Mouse (Mus musculus) MEL (cell line): ENCODE measurements around the gene Ercc6. TPM values are rescaled to one million over a fixed set of nuclear protein-coding genes. Genes with fewer than 3 reads are reported as not detected.

Source experiments
- DNase-seq: peaks from one replicate; pipeline ENCODE4 v3.0.0; 2011; ENCODE audit warnings: low read depth, low spot score
- H3K27ac ChIP-seq: 2 replicates; pipeline ENCODE4 v1.5.1; 2012; ENCODE audit warnings: low read depth, mild to moderate bottlenecking, control low read depth, low read length, moderate library complexity; ENCODE audit not compliant: control insufficient read depth
- H3K27me3 ChIP-seq, 2 experiments: fragments of 150-350 bp in 1 of 2; sonication (generic) in 1 of 2; 2 replicates each; pipeline ENCODE4 v1.6.1; 2012; ENCODE audit warnings: low read length in 2 of 2, mild to moderate bottlenecking in 2 of 2, improper control_type of control experiment in 1 of 2, moderate library complexity in 1 of 2; ENCODE audit not compliant: insufficient read depth in 2 of 2, control insufficient read depth in 1 of 2
- H3K36me3 ChIP-seq, 2 experiments: 2 replicates each; pipeline ENCODE4 v1.6.1; 2012 to 2014; ENCODE audit warnings: low read length in 2 of 2, improper control_type of control experiment in 1 of 2, inconsistent platforms in 1 of 2, mild to moderate bottlenecking in 1 of 2; ENCODE audit not compliant: insufficient read depth in 2 of 2, control insufficient read depth in 1 of 2
- H3K4me1 ChIP-seq, 2 experiments: fragments of 150-350 bp in 1 of 2; sonication (generic) in 1 of 2; 2 replicates each; pipeline ENCODE4 v1.6.1; 2012; ENCODE audit warnings: low read length in 2 of 2, improper control_type of control experiment in 1 of 2, mild to moderate bottlenecking in 1 of 2; ENCODE audit not compliant: insufficient read depth in 2 of 2, control insufficient read depth in 1 of 2
- H3K4me3 ChIP-seq, 2 experiments: fragments of 150-350 bp in 1 of 2; sonication (generic) in 1 of 2; 2 replicates each; pipeline ENCODE4 v1.5.1; 2012; ENCODE audit warnings: low read depth in 2 of 2, low read length in 2 of 2, mild to moderate bottlenecking in 2 of 2, moderate library complexity in 2 of 2, control low read depth in 1 of 2, improper control_type of control experiment in 1 of 2; ENCODE audit not compliant: control insufficient read depth in 1 of 2, insufficient read depth in 1 of 2
- H3K79me2 ChIP-seq: 2 replicates; pipeline ENCODE4 v1.6.1; 2012; ENCODE audit warnings: mild to moderate bottlenecking, low read length, moderate library complexity; ENCODE audit not compliant: control insufficient read depth, poor library complexity, insufficient read depth
- H3K9ac ChIP-seq: 2 replicates; pipeline ENCODE4 v1.6.1; 2012; ENCODE audit warnings: low read depth, mild to moderate bottlenecking, control low read depth, low read length, moderate library complexity; ENCODE audit not compliant: control insufficient read depth, poor library complexity, severe bottlenecking
- H3K9me3 ChIP-seq: fragments of 150-350 bp; sonication (generic); replicated peaks from 2 replicates; pipeline ENCODE4 v1.6.1; 2012; ENCODE audit warnings: mild to moderate bottlenecking, low read length, improper control_type of control experiment, moderate library complexity; ENCODE audit not compliant: insufficient read depth
- BHLHE40 ChIP-seq: IDR thresholded peaks from 2 replicates; pipeline ENCODE4 v1.6.1; 2012; ENCODE audit warnings: low read depth, mild to moderate bottlenecking, inconsistent platforms, low read length, improper control_type of control experiment, borderline replicate concordance
- CHD2 ChIP-seq: IDR thresholded peaks from 2 replicates; pipeline ENCODE4 v1.6.1; 2011; ENCODE audit warnings: low read length, improper control_type of control experiment
- CTCF ChIP-seq, 3 experiments: IDR thresholded peaks in 2 of 3; conservative IDR thresholded peaks in 1 of 3; 2 replicates each; pipeline ENCODE4 v1.5.1; 2011 to 2012; ENCODE audit warnings: low read length in 3 of 3, low read depth in 2 of 3, mild to moderate bottlenecking in 2 of 3, improper control_type of control experiment in 1 of 3, inconsistent platforms in 1 of 3, mixed read lengths in 1 of 3, moderate library complexity in 1 of 3; ENCODE audit not compliant: control insufficient read depth in 1 of 3, insufficient read depth in 1 of 3, poor library complexity in 1 of 3, severe bottlenecking in 1 of 3
- E2F4 ChIP-seq: IDR thresholded peaks from 2 replicates; pipeline ENCODE4 v1.6.1; 2011; ENCODE audit warnings: low read depth, low read length, improper control_type of control experiment, borderline replicate concordance
- ELF1 ChIP-seq: IDR thresholded peaks from 2 replicates; pipeline ENCODE4 v1.6.1; 2014; ENCODE audit warnings: low read depth, mild to moderate bottlenecking, inconsistent platforms, low read length, improper control_type of control experiment, moderate library complexity
- GABPA ChIP-seq: IDR thresholded peaks from 2 replicates; pipeline ENCODE4 v1.6.1; 2012; ENCODE audit warnings: low read depth, mild to moderate bottlenecking, inconsistent platforms, low read length, improper control_type of control experiment, moderate library complexity
- GATA1 ChIP-seq: IDR thresholded peaks from 2 replicates; pipeline ENCODE4 v1.6.1; 2011; ENCODE audit warnings: low read depth, low read length, improper control_type of control experiment
- HCFC1 ChIP-seq: IDR thresholded peaks from 2 replicates; pipeline ENCODE4 v1.6.1; 2012; ENCODE audit warnings: low read depth, mild to moderate bottlenecking, inconsistent platforms, low read length, improper control_type of control experiment, moderate library complexity
- JUND ChIP-seq: IDR thresholded peaks from 2 replicates; pipeline ENCODE4 v1.6.1; 2011; ENCODE audit warnings: low read depth, mild to moderate bottlenecking, improper control_type of control experiment, low read length
- KAT2A ChIP-seq: conservative IDR thresholded peaks from 2 replicates; pipeline ENCODE4 v1.6.1; 2012; ENCODE audit warnings: low read depth, low read length, improper control_type of control experiment, inconsistent platforms
- MAFK ChIP-seq: IDR thresholded peaks from 2 replicates; pipeline ENCODE4 v1.6.1; 2011; ENCODE audit warnings: low read depth, mild to moderate bottlenecking, low read length, improper control_type of control experiment, borderline replicate concordance
- MAX ChIP-seq: IDR thresholded peaks from 2 replicates; pipeline ENCODE4 v1.6.1; 2011; ENCODE audit warnings: low read length, improper control_type of control experiment
- MAZ ChIP-seq: IDR thresholded peaks from 2 replicates; pipeline ENCODE4 v1.6.1; 2012; ENCODE audit warnings: low read depth, mild to moderate bottlenecking, inconsistent platforms, low read length, improper control_type of control experiment
- MEF2A ChIP-seq: IDR thresholded peaks from 2 replicates; pipeline ENCODE4 v1.6.1; 2014; ENCODE audit warnings: low read depth, mild to moderate bottlenecking, inconsistent platforms, low read length, improper control_type of control experiment; ENCODE audit not compliant: poor library complexity, insufficient replicate concordance, severe bottlenecking; ENCODE audit errors: extremely low read depth
- MXI1 ChIP-seq: IDR thresholded peaks from 2 replicates; pipeline ENCODE4 v1.6.1; 2011; ENCODE audit warnings: mild to moderate bottlenecking, low read depth, low read length, improper control_type of control experiment
- MYB ChIP-seq: IDR thresholded peaks from 2 replicates; pipeline ENCODE4 v1.6.1; 2011; ENCODE audit warnings: mild to moderate bottlenecking, low read depth, low read length, improper control_type of control experiment
- MYC ChIP-seq: IDR thresholded peaks from 2 replicates; pipeline ENCODE4 v1.6.1; 2011; ENCODE audit warnings: low read depth, mild to moderate bottlenecking, low read length, improper control_type of control experiment, moderate library complexity
- NELFE ChIP-seq: IDR thresholded peaks from 2 replicates; pipeline ENCODE4 v1.6.1; 2011; ENCODE audit warnings: low read depth, low read length, improper control_type of control experiment
- NRF1 ChIP-seq: IDR thresholded peaks from 2 replicates; pipeline ENCODE4 v1.6.1; 2014; ENCODE audit warnings: low read depth, mild to moderate bottlenecking, inconsistent platforms, low read length, improper control_type of control experiment, moderate library complexity; ENCODE audit not compliant: poor library complexity, insufficient read depth, severe bottlenecking
- POLR2A ChIP-seq, 2 experiments: IDR thresholded peaks; 2 replicates each; pipeline ENCODE4 v1.6.1; 2011 to 2012; ENCODE audit warnings: low read length in 2 of 2, mild to moderate bottlenecking in 2 of 2, control low read depth in 1 of 2, improper control_type of control experiment in 1 of 2, low read depth in 1 of 2, moderate library complexity in 1 of 2; ENCODE audit not compliant: control insufficient read depth in 1 of 2, insufficient read depth in 1 of 2, poor library complexity in 1 of 2
- RAD21 ChIP-seq: IDR thresholded peaks from 2 replicates; pipeline ENCODE4 v1.6.1; 2011; ENCODE audit warnings: mild to moderate bottlenecking, low read depth, low read length, improper control_type of control experiment
- RCOR1 ChIP-seq: IDR thresholded peaks from 2 replicates; pipeline ENCODE4 v1.6.1; 2012; ENCODE audit warnings: low read depth, mild to moderate bottlenecking, inconsistent platforms, low read length, improper control_type of control experiment
- TBP ChIP-seq: IDR thresholded peaks from 2 replicates; pipeline ENCODE4 v1.8.0; 2011; ENCODE audit warnings: low read depth, low read length, improper control_type of control experiment
- UBTF ChIP-seq: IDR thresholded peaks from 2 replicates; pipeline ENCODE4 v1.6.1; 2012; ENCODE audit warnings: low read depth, mild to moderate bottlenecking, inconsistent platforms, low read length, improper control_type of control experiment, moderate library complexity, borderline replicate concordance; ENCODE audit not compliant: insufficient read depth
- USF1 ChIP-seq: IDR thresholded peaks from 2 replicates; pipeline ENCODE4 v1.6.1; 2014; ENCODE audit warnings: low read depth, mild to moderate bottlenecking, inconsistent platforms, low read length, improper control_type of control experiment, moderate library complexity
- USF2 ChIP-seq, 2 experiments: IDR thresholded peaks; 2 replicates each; pipeline ENCODE4 v1.6.1; 2011 to 2012; ENCODE audit warnings: improper control_type of control experiment in 2 of 2, low read length in 2 of 2, borderline replicate concordance in 1 of 2, inconsistent platforms in 1 of 2, low read depth in 1 of 2, mild to moderate bottlenecking in 1 of 2; ENCODE audit not compliant: insufficient read depth in 1 of 2
- ZC3H11A ChIP-seq: IDR thresholded peaks from 2 replicates; pipeline ENCODE4 v1.6.1; 2012; ENCODE audit warnings: low read depth, mild to moderate bottlenecking, inconsistent platforms, low read length, improper control_type of control experiment
- ZKSCAN1 ChIP-seq: IDR thresholded peaks from 2 replicates; pipeline ENCODE4 v1.6.1; 2012; ENCODE audit warnings: low read depth, mild to moderate bottlenecking, inconsistent platforms, low read length, improper control_type of control experiment, moderate library complexity
- ZMIZ1 ChIP-seq: IDR thresholded peaks from 2 replicates; pipeline ENCODE4 v1.6.1; 2012; ENCODE audit warnings: low read depth, mild to moderate bottlenecking, inconsistent platforms, low read length, improper control_type of control experiment, moderate library complexity
- ZNF384 ChIP-seq: IDR thresholded peaks from 2 replicates; pipeline ENCODE4 v1.6.1; 2012; ENCODE audit warnings: low read depth, mild to moderate bottlenecking, inconsistent platforms, low read length, improper control_type of control experiment
- polyA plus RNA-seq, 2 experiments: library from polyadenylated mRNA; stranded (reverse) in 1 of 2; unstranded in 1 of 2; fragments of >175 nt in 1 of 2; fragments of >200 nt in 1 of 2; gene quantifications; 2 replicates each; pipeline versions ENCODE4 v1.2.1 to v1.2.4; 2012; ENCODE audit warnings: low replicate concordance in 2 of 2, low read depth in 1 of 2; ENCODE audit not compliant: insufficient read length in 2 of 2, insufficient read depth in 1 of 2, missing spikeins in 1 of 2
- total RNA-seq: library from RNA; depleted of rRNA; stranded (reverse); fragments of 300-350 nt; gene quantifications from 2 replicates; pipeline ENCODE4 v1.2.3, GENCODE M21; 2012

Ercc6 gene
- total and polyA plus RNA-seq, 3 experiments = 15.1 to 186 (median 15.4) TPM

DNA sequence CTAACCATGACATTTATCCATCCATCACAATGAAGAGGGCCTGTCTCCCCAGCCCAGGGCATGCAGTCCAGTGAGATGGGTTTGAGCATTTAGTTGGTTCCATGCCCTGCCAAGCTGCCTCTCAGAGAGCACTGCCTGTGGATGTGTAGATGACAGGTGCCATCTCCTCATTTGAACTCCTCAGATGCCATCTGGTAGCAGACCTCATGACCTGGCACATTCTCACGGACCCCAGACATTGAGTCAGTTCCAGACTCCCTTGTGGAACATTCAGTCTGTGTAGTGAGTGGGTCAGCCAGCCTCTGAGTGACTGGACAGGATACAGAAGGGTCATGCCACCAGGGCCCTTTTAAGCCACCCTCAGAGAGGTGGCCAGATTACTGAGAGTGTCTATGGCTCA is 35.7 kb upstream of the Ercc6 start:
- Histone ChIP-seq H3K4me3 (no peak overlapping the region), H3K9me3 (no peaks in the 10 kb centered on the region), H3K4me1 (no peaks in the 10 kb centered on the region), H3K27ac (no peak overlapping the region), H3K27me3 (peaks cover 3 to 5% of the 10 kb centered on the region in 2 experiments; a peak in 2 of 4 replicates), H3K36me3 (no peaks in the 10 kb centered on the region), H3K79me2 (no peaks in the 10 kb centered on the region), H3K9ac (no peak overlapping the region)
- no peak for DNase-seq
- TF ChIP-seq GATA1 (no peak), JUND (no peak), USF1 (no peak), ELF1 (no peak), MAX (no peak), GABPA (no peak), MEF2A (no peak), MAFK (no peak), ZKSCAN1 (no peak), USF2 (IDR thresholded peaks at IDR 0.05; ENCODE audit: borderline replicate concordance in 1 of 2, insufficient read depth in 1 of 2, low read depth in 1 of 2, low read length in 2 of 2) (no peak), POLR2A (IDR thresholded peaks at IDR 0.05; ENCODE audit: control insufficient read depth in 1 of 2, insufficient read depth in 1 of 2, low read depth in 1 of 2, low read length in 2 of 2, poor library complexity in 1 of 2) (no peak), RCOR1 (no peak), TBP (no peak), E2F4 (no peak), NELFE (no peak), ZMIZ1 (no peak), ZC3H11A (no peak), ZNF384 (no peak), NRF1 (no peak), UBTF (no peak)

- Histone ChIP-seq H3K4me1 (no peaks in the 10 kb centered on the region), H3K36me3 (no peaks in the 10 kb centered on the region), H3K27me3 (peaks cover 4 to 6% of the 10 kb centered on the region in 2 experiments; a peak in 3 of 4 replicates), H3K9me3 (no peaks in the 10 kb centered on the region), H3K9ac (no peak overlapping the region), H3K4me3 (peak overlapping the region in 1 of 2 experiments; percentile 68; a peak in 2 of 4 replicates), H3K79me2 (no peaks in the 10 kb centered on the region), H3K27ac (no peak overlapping the region)
- DNase-seq = peak; percentile 68
- TF ChIP-seq MAZ (no peak), ZKSCAN1 (no peak), ZMIZ1 (no peak), KAT2A (no peak), MXI1 (no peak), MYB (no peak), ZNF384 (no peak), ELF1 (no peak), BHLHE40 (peak; percentile 40; the same call in 1 of the 2 replicates), RCOR1 (no peak), GATA1 (peak; percentile 62), CTCF (IDR thresholded peaks at IDR 0.05 in 2 of 3, conservative IDR thresholded peaks at IDR 0.05 in 1 of 3; ENCODE audit: control insufficient read depth in 1 of 3, insufficient read depth in 1 of 3, low read depth in 2 of 3, low read length in 3 of 3, poor library complexity in 1 of 3, severe bottlenecking in 1 of 3) (peak; percentile 82 to 93 (median 89)), MAX (peak; percentile 61; the same call in 1 of the 2 replicates), USF2 (IDR thresholded peaks at IDR 0.05; ENCODE audit: borderline replicate concordance in 1 of 2, insufficient read depth in 1 of 2, low read depth in 1 of 2, low read length in 2 of 2) (no peak), HCFC1 (no peak), RAD21 (peak; percentile 97), CHD2 (no peak), MEF2A (no peak), MYC (no peak), JUND (0 out of 2 replicates have a peak, but pooled peaks have one; percentile 48)
Measured at GRCm38 (mm10) chr14:32482061-32482460, 31.3 kb upstream of the Ercc6 start.
